Mouse (Mus musculus) liver, embryonic 15.5 days (tissue): ENCODE results near the gene Crtac1. TPM values are rescaled to one million over a fixed set of nuclear protein-coding genes. Genes with fewer than 3 reads are reported as not detected.
A peak's percentile ranks its signal among the peaks of the same experiment; 100 is the strongest.

Source experiments
- ATAC-seq: fragments of 200-750 bp; cut with Nextera tagmentation; 2 replicates; pipeline ENCODE4 v1.8.0; 2017; ENCODE audit warnings: moderate number of reproducible peaks, mild to moderate bottlenecking, moderate library complexity; ENCODE audit not compliant: insufficient read depth
- H3K27ac ChIP-seq: fragments of 300-500 bp; sonication (generic); replicated peaks from 2 replicates; pipeline ENCODE4 v1.5.1; 2015; ENCODE audit warnings: mild to moderate bottlenecking, inconsistent platforms
- H3K27me3 ChIP-seq: fragments of 300-500 bp; sonication (generic); 2 replicates; pipeline ENCODE4 v1.6.1; 2015; ENCODE audit warnings: mild to moderate bottlenecking, inconsistent platforms
- H3K36me3 ChIP-seq: fragments of 300-500 bp; sonication (generic); replicated peaks from 2 replicates; pipeline ENCODE4 v1.6.1; 2015; ENCODE audit warnings: moderate library complexity, mild to moderate bottlenecking, inconsistent platforms
- H3K4me1 ChIP-seq: fragments of 300-500 bp; sonication (generic); replicated peaks from 2 replicates; pipeline ENCODE4 v1.6.1; 2015; ENCODE audit warnings: inconsistent platforms
- H3K4me2 ChIP-seq: fragments of 300-500 bp; sonication (generic); 2 replicates; pipeline ENCODE4 v1.6.1; 2015; ENCODE audit warnings: moderate library complexity, mild to moderate bottlenecking, inconsistent platforms
- H3K4me3 ChIP-seq: fragments of 300-500 bp; sonication (generic); replicated peaks from 2 replicates; pipeline ENCODE4 v1.5.1; 2015; ENCODE audit warnings: mild to moderate bottlenecking, inconsistent platforms
- H3K9ac ChIP-seq: fragments of 300-500 bp; sonication (generic); 2 replicates; pipeline ENCODE4 v1.6.1; 2015; ENCODE audit warnings: moderate library complexity, mild to moderate bottlenecking, inconsistent platforms
- H3K9me3 ChIP-seq: fragments of 300-500 bp; sonication (generic); replicated peaks from 2 replicates; pipeline ENCODE4 v1.6.1; 2016; ENCODE audit warnings: inconsistent platforms
- WGBS: fragments of 180-500 bp; shearing (Covaris S2); methylation state at CpG from one replicate; pipeline ENCODE4 v1.1.7; 2015; ENCODE audit warnings: mixed read lengths; ENCODE audit not compliant: insufficient replicate concordance; 5-methylcytosine and 5-hydroxymethylcytosine counted together
- polyA plus RNA-seq: library from polyadenylated mRNA; unstranded; fragments of >200 nt; fragmentation: Nextera tagmentation; extraction: Ambion mirVana; gene quantifications from 2 replicates; pipeline ENCODE4 v1.2.1, GENCODE M21; 2015

Gene Crtac1
- polyA plus RNA-seq, 1 experiment from 2014 or later: 0.03 TPM

GRCm38 (mm10) chr19:42258031-42258430 lies 173.6 kb downstream of the Crtac1 start:
- Histone ChIP-seq H3K27me3 (peaks cover 40% of the 10 kb centered on the region), H3K4me1 (peaks cover 5% of the 10 kb centered on the region), H3K9me3 (no peaks in the 10 kb centered on the region), H3K27ac (no peak overlapping the region), H3K36me3 (no peaks in the 10 kb centered on the region), H3K4me3 (no peak overlapping the region), H3K4me2 (no peak overlapping the region), H3K9ac (no peak overlapping the region)
- no peak for ATAC-seq
- 41% methylated on average over 3 of the region's 3 CpGs for WGBS

GRCm38 (mm10) chr19:42257241-42257635 lies 174.3 kb downstream of the Crtac1 start:
- Histone ChIP-seq H3K4me1 (peaks cover 5% of the 10 kb centered on the region), H3K36me3 (no peaks in the 10 kb centered on the region), H3K27ac (no peak overlapping the region), H3K9ac (no peak overlapping the region), H3K27me3 (peaks cover 40% of the 10 kb centered on the region), H3K4me2 (no peak overlapping the region), H3K4me3 (no peak overlapping the region), H3K9me3 (no peaks in the 10 kb centered on the region)
- 72% methylated on average over 12 of the region's 12 CpGs for WGBS
- ATAC-seq: no peak

- Histone ChIP-seq H3K4me3 (no peak overlapping the region), H3K9me3 (no peaks in the 10 kb centered on the region), H3K9ac (no peak overlapping the region), H3K27me3 (peaks cover 40% of the 10 kb centered on the region), H3K4me1 (peaks cover 5% of the 10 kb centered on the region), H3K4me2 (no peak overlapping the region), H3K27ac (no peak overlapping the region), H3K36me3 (no peaks in the 10 kb centered on the region)
- 66% methylated on average over 12 of the region's 12 CpGs for WGBS
- ATAC-seq: no peak
Observed at GRCm38 (mm10) chr19:42256611-42257240, 174.9 kb downstream of the Crtac1 start.

- Histone ChIP-seq H3K27ac (no peak overlapping the region), H3K4me3 (peak overlapping the region; percentile 20; the same call in 1 of the 2 replicates), H3K9me3 (no peaks in the 10 kb centered on the region), H3K4me1 (peaks cover 5% of the 10 kb centered on the region), H3K36me3 (no peaks in the 10 kb centered on the region), H3K9ac (no peak overlapping the region), H3K4me2 (peak overlapping the region; percentile 62), H3K27me3 (peaks cover 40% of the 10 kb centered on the region)
- WGBS: 2% methylated on average over 39 of the region's 42 CpGs
- ATAC-seq: no peak
Observed at GRCm38 (mm10) chr19:42255784-42256610, 175.6 kb downstream of the Crtac1 start.

GRCm38 (mm10) chr19:42255438-42255783 lies 176.2 kb downstream of the Crtac1 start:
- Histone ChIP-seq H3K36me3 (no peaks in the 10 kb centered on the region), H3K4me2 (peak overlapping the region; percentile 62), H3K9me3 (no peaks in the 10 kb centered on the region), H3K9ac (no peak overlapping the region), H3K4me1 (peaks cover 5% of the 10 kb centered on the region), H3K4me3 (peak overlapping the region; percentile 20; the same call in 1 of the 2 replicates), H3K27ac (no peak overlapping the region), H3K27me3 (peaks cover 40% of the 10 kb centered on the region)
- ATAC-seq: no peak
- 2% methylated on average over 21 of the region's 23 CpGs for WGBS

GRCm38 (mm10) chr19:42249976-42250914 lies 181.3 kb downstream of the Crtac1 start:
- no peak overlapping the region for H3K4me3 ChIP-seq
- H3K9ac ChIP-seq: no peak overlapping the region
- no peaks in the 10 kb centered on the region; the same call in 1 of the 2 replicates for H3K4me1 ChIP-seq
- H3K36me3 ChIP-seq: no peaks in the 10 kb centered on the region
- no peak overlapping the region for H3K27ac ChIP-seq
- peaks cover 19% of the 10 kb centered on the region for H3K27me3 ChIP-seq
- ATAC-seq: no peak
- 44% methylated on average over 11 of the region's 11 CpGs for WGBS
- H3K4me2 ChIP-seq: no peak overlapping the region
- H3K9me3 ChIP-seq: no peaks in the 10 kb centered on the region

GRCm38 (mm10) chr19:42247519-42247918 lies 184.1 kb downstream of the Crtac1 start, which contains the start of gene Golga7b:
TSS of gene Golga7b (plus strand) at chr19:42247574.
- WGBS: 46% methylated on average over 3 of the region's 3 CpGs
- no peak for ATAC-seq
- no peak within 1 kb of the TSS for H3K4me3 ChIP-seq

GRCm38 (mm10) chr19:42246626-42247025 lies 185.0 kb downstream of the Crtac1 start:
- Histone ChIP-seq H3K9me3 (no peaks in the 10 kb centered on the region), H3K9ac (no peak overlapping the region), H3K27ac (no peak overlapping the region), H3K36me3 (no peaks in the 10 kb centered on the region), H3K4me1 (no peaks in the 10 kb centered on the region), H3K27me3 (no peaks in the 10 kb centered on the region), H3K4me3 (no peak overlapping the region), H3K4me2 (no peak overlapping the region)
- ATAC-seq: no peak
- 28% methylated on average over 5 of the region's 5 CpGs for WGBS

More at GRCm38 (mm10) chr19:42247519-42247918, 184.1 kb downstream of the Crtac1 start, which contains the start of gene Golga7b:
- no peaks in the 10 kb centered on the region for H3K4me1 ChIP-seq
- no peak within 1 kb of the TSS for H3K9ac ChIP-seq
- no peak within 1 kb of the TSS for H3K27ac ChIP-seq
- H3K9me3 ChIP-seq: no peaks in the 10 kb centered on the region
- H3K36me3 ChIP-seq: no peaks in the 10 kb centered on the region
- no peaks in the 10 kb centered on the region for H3K27me3 ChIP-seq
- no peak within 1 kb of the TSS for H3K4me2 ChIP-seq

- no peaks in the 10 kb centered on the region for H3K4me1 ChIP-seq
- H3K9me3 ChIP-seq: no peaks in the 10 kb centered on the region
- WGBS: 40% methylated on average over 3 of the region's 3 CpGs
- no peak for ATAC-seq
- H3K27me3 ChIP-seq: no peaks in the 10 kb centered on the region
- H3K9ac ChIP-seq: no peak overlapping the region
- no peak overlapping the region for H3K4me2 ChIP-seq
- H3K27ac ChIP-seq: no peak overlapping the region
- no peaks in the 10 kb centered on the region for H3K36me3 ChIP-seq
- H3K4me3 ChIP-seq: no peak overlapping the region
Observed at GRCm38 (mm10) chr19:42243401-42243800, 188.2 kb downstream of the Crtac1 start.

- Histone ChIP-seq H3K4me2 (no peak overlapping the region), H3K4me1 (no peaks in the 10 kb centered on the region), H3K9ac (no peak overlapping the region), H3K27me3 (no peaks in the 10 kb centered on the region; the same call in 1 of the 2 replicates), H3K4me3 (no peak overlapping the region), H3K27ac (no peak overlapping the region), H3K36me3 (no peaks in the 10 kb centered on the region), H3K9me3 (no peaks in the 10 kb centered on the region)
- 58% methylated on average over 8 of the region's 8 CpGs for WGBS
- no peak for ATAC-seq
Observed at GRCm38 (mm10) chr19:42240881-42241280, 190.7 kb downstream of the Crtac1 start.
